Mouse (Mus musculus) cerebellum, adult 2 months (tissue): ENCODE results near the gene Slc9a6. TPM values are rescaled to one million over a fixed set of nuclear protein-coding genes. Genes with fewer than 3 reads are reported as not detected.

Experiments
- DNase-seq, 2 experiments: peaks; one replicate each; pipeline ENCODE4 v3.0.0; 2021
- H3K27ac ChIP-seq: fragments of 200-500 bp; 2 replicates; pipeline ENCODE4 v1.5.1; 2012; ENCODE audit warnings: low read length, control low read depth, inconsistent platforms; ENCODE audit not compliant: insufficient read depth
- H3K27me3 ChIP-seq: fragments of 200-500 bp; 2 replicates; pipeline ENCODE4 v1.6.1; 2012; ENCODE audit warnings: inconsistent platforms, mild to moderate bottlenecking, low read length, moderate library complexity; ENCODE audit not compliant: control insufficient read depth, insufficient read depth
- H3K4me1 ChIP-seq: fragments of 200-500 bp; 2 replicates; pipeline ENCODE4 v1.6.1; 2011; ENCODE audit warnings: low read length; ENCODE audit not compliant: control insufficient read depth, insufficient read depth
- H3K4me3 ChIP-seq: fragments of 200-500 bp; replicated peaks from 2 replicates; pipeline ENCODE3; 2011; ENCODE audit warnings: mild to moderate bottlenecking, low read depth, low read length, control low read depth; ENCODE audit not compliant: insufficient read depth
- CTCF ChIP-seq: fragments of 200-500 bp; IDR thresholded peaks from 2 replicates; pipeline ENCODE4 v1.5.1; 2011; ENCODE audit warnings: low read depth, mild to moderate bottlenecking, control low read depth, low read length, moderate library complexity, borderline replicate concordance; ENCODE audit not compliant: insufficient read depth
- POLR2A ChIP-seq: fragments of 200-500 bp; IDR thresholded peaks from 2 replicates; pipeline ENCODE4 v1.6.1; 2011; ENCODE audit warnings: low read length, control low read depth, borderline replicate concordance; ENCODE audit not compliant: insufficient read depth
- WGBS: fragments of 180-500 bp; shearing (Covaris S2); methylation state at CpG from one replicate; pipeline ENCODE4 v1.1.7; 2018; 5-methylcytosine and 5-hydroxymethylcytosine counted together
- polyA plus RNA-seq: library from polyadenylated mRNA; depleted of rRNA; stranded (reverse); fragments of >200 nt; gene quantifications from 2 replicates; pipeline ENCODE4 v1.2.3, GENCODE M21; 2012; rRNA removed

Slc9a6 gene
- polyA plus RNA-seq, 1 experiment = 97.5 TPM

GRCm38 (mm10) chrX:56697199-56697780 lies 87.7 kb downstream of the Slc9a6 start:
- TF ChIP-seq CTCF = no peak
- no peak for TF ChIP-seq POLR2A
- no peak for DNase-seq
- Histone ChIP-seq H3K4me3 (no peak overlapping the region), H3K4me1 (no peaks in the 10 kb centered on the region), H3K27ac (no peak overlapping the region), H3K27me3 (no peaks in the 10 kb centered on the region)
- 75% methylated on average over 6 of the region's 6 CpGs for WGBS

GRCm38 (mm10) chrX:56697886-56698285 lies 88.3 kb downstream of the Slc9a6 start:
- Histone ChIP-seq H3K27me3 (no peaks in the 10 kb centered on the region), H3K4me3 (no peak overlapping the region), H3K27ac (no peak overlapping the region), H3K4me1 (no peaks in the 10 kb centered on the region)
- DNase-seq = no peak
- TF ChIP-seq CTCF (no peak), POLR2A (no peak)
- 84% methylated on average over 4 of the region's 4 CpGs for WGBS

- Histone ChIP-seq H3K4me3 (no peak overlapping the region), H3K27ac (no peak overlapping the region), H3K4me1 (no peaks in the 10 kb centered on the region), H3K27me3 (no peaks in the 10 kb centered on the region)
- WGBS = 83% methylated on average over 3 of the region's 3 CpGs
- DNase-seq = no peak
- TF ChIP-seq CTCF (no peak), POLR2A (no peak)
These were observed 91.7 kb downstream of the Slc9a6 start for GRCm38 (mm10) chrX:56701261-56701660.

GRCm38 (mm10) chrX:56703965-56704562 lies 94.5 kb downstream of the Slc9a6 start:
- DNase-seq = no peak
- no peaks in the 10 kb centered on the region for H3K4me1 ChIP-seq
- no peaks in the 10 kb centered on the region for H3K27me3 ChIP-seq
- no peak overlapping the region for H3K4me3 ChIP-seq
- TF ChIP-seq CTCF (no peak), POLR2A (no peak)
- WGBS = 79% methylated on average over 8 of the region's 8 CpGs
- no peak overlapping the region for H3K27ac ChIP-seq

GRCm38 (mm10) chrX:56708592-56709370 lies 99.2 kb downstream of the Slc9a6 start:
- no peak for TF ChIP-seq POLR2A
- TF ChIP-seq CTCF = no peak
- Histone ChIP-seq H3K4me3 (no peak overlapping the region), H3K4me1 (no peaks in the 10 kb centered on the region), H3K27ac (no peak overlapping the region), H3K27me3 (no peaks in the 10 kb centered on the region)
- 76% methylated on average over 6 of the region's 6 CpGs for WGBS
- DNase-seq = no peak

GRCm38 (mm10) chrX:56710522-56710921 lies 101.0 kb downstream of the Slc9a6 start:
- 91% methylated on average over 1 of the region's 1 CpGs for WGBS
- no peak for DNase-seq
- Histone ChIP-seq H3K27me3 (no peaks in the 10 kb centered on the region), H3K4me1 (no peaks in the 10 kb centered on the region), H3K27ac (no peak overlapping the region), H3K4me3 (no peak overlapping the region)
- TF ChIP-seq POLR2A (no peak), CTCF (no peak)

- WGBS = 56% methylated on average over 1 of the region's 1 CpGs
These were observed 103.1 kb downstream of the Slc9a6 start for GRCm38 (mm10) chrX:56712666-56713065.

More at GRCm38 (mm10) chrX:56712666-56713065, 103.1 kb downstream of the Slc9a6 start:
- no peak overlapping the region for H3K27ac ChIP-seq
- H3K4me1 ChIP-seq = no peaks in the 10 kb centered on the region
- no peaks in the 10 kb centered on the region for H3K27me3 ChIP-seq
- DNase-seq = no peak
- TF ChIP-seq POLR2A (no peak), CTCF (no peak)
- no peak overlapping the region for H3K4me3 ChIP-seq

Other genes with a start within 250 kb of the Slc9a6 start
- gene Smim10l2a, start 235.2 kb upstream of the Slc9a6 start, polyA plus RNA-seq = 17.3 and 18.9 TPM in 2 replicates
- gene Gm2174, start 161.8 kb upstream of the Slc9a6 start, polyA plus RNA-seq = not detected in 2 replicates
- gene Ints6l, start 154.9 kb upstream of the Slc9a6 start, polyA plus RNA-seq = 74.6 and 75.3 TPM in 2 replicates
- gene Gm10477, start 85.0 kb upstream of the Slc9a6 start, polyA plus RNA-seq = not detected in 2 replicates
- gene Gm648, start 60.2 kb upstream of the Slc9a6 start, polyA plus RNA-seq = not detected in 2 replicates
- 27.3 and 27.4 TPM in 2 replicates for gene Mmgt1, start 11.7 kb upstream of the Slc9a6 start, polyA plus RNA-seq
- gene Fhl1, start 122.0 kb downstream of the Slc9a6 start, polyA plus RNA-seq = 174 and 191 TPM in 2 replicates
- gene Map7d3, start 212.6 kb downstream of the Slc9a6 start, polyA plus RNA-seq = 0.11 TPM in 1 of 2 replicates, not detected in the other